Mouse (Mus musculus): Measurements from ENCODE around the gene Slc35g2.

DNA sequence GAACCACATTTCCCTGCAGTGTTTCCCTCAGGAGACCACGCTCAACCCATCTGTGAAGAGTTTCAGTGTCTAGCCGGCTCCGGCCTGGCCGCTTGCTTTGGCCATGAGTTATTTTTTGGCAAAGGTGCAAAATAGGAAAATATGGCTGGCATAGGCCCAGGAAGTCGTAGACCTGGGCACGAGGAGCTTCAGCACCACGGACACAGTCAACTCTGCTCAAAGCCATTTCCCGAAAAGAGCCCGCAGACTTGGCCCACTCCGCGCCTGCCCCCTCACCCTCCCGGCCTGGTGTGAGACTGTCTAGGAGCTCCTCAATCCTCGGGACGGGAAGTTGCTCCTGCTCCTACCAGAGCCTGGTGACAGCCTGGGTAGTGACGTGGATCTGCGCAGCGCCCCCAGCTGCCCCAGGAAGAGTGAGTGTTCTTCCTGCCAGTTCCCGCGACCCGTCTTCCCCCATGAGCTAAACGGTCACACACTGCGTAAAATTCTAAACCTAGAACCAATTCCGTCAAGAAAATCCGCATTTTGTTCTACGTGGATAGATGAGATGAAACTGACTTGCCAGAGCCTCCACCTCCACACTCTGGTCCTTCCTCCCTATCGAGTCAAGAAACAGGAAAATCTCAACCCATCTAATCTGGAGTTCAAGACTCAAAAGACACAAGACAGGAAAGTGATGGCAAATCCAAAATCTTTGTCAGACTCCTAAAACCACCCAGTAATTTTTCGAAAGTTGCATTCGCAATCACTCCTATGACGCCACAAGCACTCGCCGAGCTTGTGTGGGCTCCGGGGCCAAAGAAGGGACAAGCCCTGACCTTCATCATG lies 878 bp downstream of the Slc35g2 start:
- TF ChIP-seq CTCF (IDR thresholded peaks at IDR 0.05; ENCODE audit: control insufficient read depth, insufficient read depth, insufficient read length) (no peak), MYOG (IDR thresholded peaks at IDR 0.05; ENCODE audit: control insufficient read depth, extremely low read depth, insufficient read length) (no peak), MAX (IDR thresholded peaks at IDR 0.05) (no peak), MYOD1 (IDR thresholded peaks at IDR 0.05; ENCODE audit: control insufficient read depth, insufficient read length, low read depth) (no peak), CEBPB (IDR thresholded peaks at IDR 0.05; ENCODE audit: low read depth) (no peak)

All from C2C12 (cell line).